Mouse (Mus musculus): ENCODE results near the gene Sp1.

The Sp1 gene

DNA sequence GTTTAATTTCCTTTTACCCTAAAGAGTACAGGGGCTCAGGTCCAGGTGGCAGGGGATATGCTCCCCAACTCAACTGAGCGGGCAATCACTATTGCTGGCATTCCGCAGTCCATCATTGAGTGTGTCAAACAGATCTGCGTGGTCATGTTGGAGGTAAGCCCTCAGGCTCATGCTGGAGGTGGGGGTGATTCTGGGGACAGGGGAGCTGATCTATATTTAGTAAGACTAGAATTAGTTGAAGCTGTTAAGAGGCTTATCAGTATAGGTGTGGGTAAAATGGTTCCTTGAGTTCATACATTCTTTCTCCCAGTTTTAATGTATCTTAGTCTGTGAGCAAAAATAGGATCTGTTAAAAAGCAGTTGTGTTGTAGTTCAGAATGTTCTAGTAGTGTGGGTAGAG lies 77.2 kb downstream of the Sp1 start:
- DNase-seq, result no peak

DNA sequence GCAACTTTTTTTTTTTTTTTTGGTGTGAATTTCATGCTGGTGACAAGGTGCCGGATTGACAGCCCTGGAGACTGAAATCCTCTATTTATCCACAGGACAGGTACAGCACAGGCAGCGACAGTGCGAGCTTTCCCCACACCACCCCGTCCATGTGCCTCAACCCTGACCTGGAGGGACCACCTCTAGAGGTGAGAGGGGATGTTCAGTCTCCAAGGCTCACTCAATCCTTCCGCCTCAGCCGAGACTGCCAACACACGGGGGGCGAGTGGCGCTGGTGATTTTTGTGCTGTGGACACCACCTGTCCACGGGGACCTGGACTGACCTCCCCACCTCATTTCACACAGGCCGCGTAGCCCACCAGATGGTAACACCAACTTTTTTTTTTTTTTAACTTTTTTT lies 79.9 kb downstream of the Sp1 start:
- no peak for DNase-seq

Measured in cerebellum, postnatal 36 days (tissue).